Mouse (Mus musculus) hindbrain, embryonic 10.5 days (tissue): ENCODE data around the gene Cenpl. TPM values are rescaled to one million over a fixed set of nuclear protein-coding genes. Genes with fewer than 3 reads are reported as not detected.

Experiments
- DNase-seq: peaks from one replicate; pipeline ENCODE4 v3.0.0-alpha.2; 2017; ENCODE audit warnings: low spot score
- H3K27ac ChIP-seq: fragments of 300-500 bp; sonication (generic); 2 replicates; pipeline ENCODE4 v1.5.1; 2016; ENCODE audit warnings: mild to moderate bottlenecking, moderate library complexity
- H3K27me3 ChIP-seq: fragments of 300-500 bp; sonication (generic); 2 replicates; pipeline ENCODE4 v1.6.1; 2016; ENCODE audit warnings: mild to moderate bottlenecking; ENCODE audit not compliant: poor library complexity, insufficient read depth, severe bottlenecking
- H3K36me3 ChIP-seq: fragments of 300-500 bp; sonication (generic); 2 replicates; pipeline ENCODE4 v1.6.1; 2016; ENCODE audit warnings: mild to moderate bottlenecking, moderate library complexity
- H3K4me1 ChIP-seq: fragments of 300-500 bp; sonication (generic); replicated peaks from 2 replicates; pipeline ENCODE4 v1.6.1; 2016; ENCODE audit warnings: mild to moderate bottlenecking
- H3K4me3 ChIP-seq: fragments of 300-500 bp; sonication (generic); 2 replicates; pipeline ENCODE4 v1.5.1; 2016; ENCODE audit warnings: mild to moderate bottlenecking, moderate library complexity
- H3K9me3 ChIP-seq: fragments of 300-500 bp; sonication (generic); 2 replicates; pipeline ENCODE4 v1.6.1; 2016; ENCODE audit warnings: mild to moderate bottlenecking, moderate library complexity
- WGBS: fragments of 180-500 bp; shearing (Covaris S2); methylation state at CpG from one replicate; pipeline ENCODE4 v1.1.7; 2016; 5-methylcytosine and 5-hydroxymethylcytosine counted together
- polyA plus RNA-seq: library from polyadenylated mRNA; unstranded; fragments of >200 nt; fragmentation: Nextera tagmentation; extraction: Ambion mirVana; gene quantifications from 2 replicates; pipeline ENCODE4 v1.2.1, GENCODE M21; 2016

Gene Cenpl
- polyA plus RNA-seq, 1 experiment from 2014 or later: 33.0 TPM

- WGBS: under 1% methylated on average over 5 of the region's 5 CpGs
- Histone ChIP-seq H3K4me3 (peak overlapping the region; percentile 87), H3K4me1 (peaks cover 25% of the 10 kb centered on the region), H3K9me3 (no peaks in the 10 kb centered on the region), H3K27ac (peak overlapping the region; percentile 96), H3K27me3 (no peaks in the 10 kb centered on the region), H3K36me3 (peaks cover 54% of the 10 kb centered on the region)
- peak; percentile 39 for DNase-seq
These were observed 34.1 kb upstream of the Cenpl start for GRCm38 (mm10) chr1:161036411-161036841.

GRCm38 (mm10) chr1:161037026-161037425, 33.5 kb upstream of the Cenpl start:
- DNase-seq: no peak
- WGBS: 2% methylated on average over 1 of the region's 1 CpGs
- Histone ChIP-seq H3K27ac (peak overlapping the region; percentile 96), H3K9me3 (no peaks in the 10 kb centered on the region), H3K36me3 (peaks cover 54% of the 10 kb centered on the region), H3K27me3 (no peaks in the 10 kb centered on the region), H3K4me1 (peaks cover 25% of the 10 kb centered on the region), H3K4me3 (peak overlapping the region; percentile 87)

- peaks cover 54% of the 10 kb centered on the region for H3K36me3 ChIP-seq
- peaks cover 25% of the 10 kb centered on the region for H3K4me1 ChIP-seq
- no peaks in the 10 kb centered on the region for H3K27me3 ChIP-seq
These were observed 32.9 kb upstream of the Cenpl start for GRCm38 (mm10) chr1:161037599-161037998.

GRCm38 (mm10) chr1:161038004-161038403, 32.5 kb upstream of the Cenpl start:
- 42% methylated on average over 3 of the region's 3 CpGs for WGBS
- Histone ChIP-seq H3K27me3 (no peaks in the 10 kb centered on the region), H3K9me3 (no peaks in the 10 kb centered on the region), H3K4me3 (peak overlapping the region; percentile 87), H3K36me3 (peaks cover 56% of the 10 kb centered on the region), H3K4me1 (peaks cover 25% of the 10 kb centered on the region), H3K27ac (peak overlapping the region; percentile 96; the same call in 1 of the 2 replicates)
- DNase-seq: no peak

More at GRCm38 (mm10) chr1:161037599-161037998, 32.9 kb upstream of the Cenpl start:
- Histone ChIP-seq H3K4me3 (peak overlapping the region; percentile 87), H3K27ac (peak overlapping the region; percentile 96), H3K9me3 (no peaks in the 10 kb centered on the region)
- WGBS: 37% methylated on average over 3 of the region's 3 CpGs
- DNase-seq: no peak

GRCm38 (mm10) chr1:161038968-161039721, 31.4 kb upstream of the Cenpl start:
- 9% methylated on average over 3 of the region's 3 CpGs for WGBS
- H3K27ac ChIP-seq: no peak overlapping the region
- H3K27me3 ChIP-seq: no peaks in the 10 kb centered on the region
- peaks cover 68% of the 10 kb centered on the region for H3K36me3 ChIP-seq
- peaks cover 15% of the 10 kb centered on the region for H3K4me1 ChIP-seq
- no peak overlapping the region for H3K4me3 ChIP-seq
- no peaks in the 10 kb centered on the region for H3K9me3 ChIP-seq
- peak; percentile 38 for DNase-seq

- no peaks in the 10 kb centered on the region for H3K9me3 ChIP-seq
- H3K4me3 ChIP-seq: no peak overlapping the region; the same call in 1 of the 2 replicates
- H3K27me3 ChIP-seq: no peaks in the 10 kb centered on the region
- WGBS: 12% methylated on average over 3 of the region's 3 CpGs
- DNase-seq: peak; percentile 58
- H3K36me3 ChIP-seq: peaks cover 75% of the 10 kb centered on the region
- peaks cover 15% of the 10 kb centered on the region for H3K4me1 ChIP-seq
- H3K27ac ChIP-seq: 0 out of 2 replicates have a peak overlapping the region, but pooled peaks have one; percentile 30
These were observed 30.6 kb upstream of the Cenpl start for GRCm38 (mm10) chr1:161039741-161040425.

GRCm38 (mm10) chr1:161040426-161040770, 30.1 kb upstream of the Cenpl start:
- no peaks in the 10 kb centered on the region for H3K9me3 ChIP-seq
- H3K27me3 ChIP-seq: no peaks in the 10 kb centered on the region
- H3K27ac ChIP-seq: no peak overlapping the region
- 81% methylated on average over 1 of the region's 1 CpGs for WGBS
- peaks cover 80% of the 10 kb centered on the region for H3K36me3 ChIP-seq
- H3K4me3 ChIP-seq: no peak overlapping the region
- peak; percentile 8 for DNase-seq
- H3K4me1 ChIP-seq: peaks cover 15% of the 10 kb centered on the region

GRCm38 (mm10) chr1:161040855-161041254, 29.7 kb upstream of the Cenpl start:
- Histone ChIP-seq H3K4me1 (peaks cover 15% of the 10 kb centered on the region), H3K27ac (no peak overlapping the region), H3K9me3 (no peaks in the 10 kb centered on the region), H3K36me3 (peaks cover 80% of the 10 kb centered on the region), H3K4me3 (no peak overlapping the region), H3K27me3 (no peaks in the 10 kb centered on the region)
- DNase-seq: no peak

GRCm38 (mm10) chr1:161041261-161042020, 29.1 kb upstream of the Cenpl start:
- Histone ChIP-seq H3K4me3 (no peak overlapping the region), H3K27ac (no peak overlapping the region), H3K4me1 (peaks cover 15% of the 10 kb centered on the region), H3K36me3 (peaks cover 80% of the 10 kb centered on the region), H3K9me3 (no peaks in the 10 kb centered on the region), H3K27me3 (no peaks in the 10 kb centered on the region)
- DNase-seq: no peak
- 91% methylated on average over 7 of the region's 7 CpGs for WGBS

- peaks cover 96% of the 10 kb centered on the region for H3K36me3 ChIP-seq
These were observed 23.5 kb upstream of the Cenpl start for GRCm38 (mm10) chr1:161046972-161047371.

GRCm38 (mm10) chr1:161057164-161057563, 13.3 kb upstream of the Cenpl start:
- DNase-seq: no peak
- Histone ChIP-seq H3K4me3 (no peak overlapping the region), H3K27ac (no peak overlapping the region)

More at GRCm38 (mm10) chr1:161046972-161047371, 23.5 kb upstream of the Cenpl start:
- Histone ChIP-seq H3K27ac (no peak overlapping the region), H3K9me3 (no peaks in the 10 kb centered on the region), H3K27me3 (no peaks in the 10 kb centered on the region), H3K4me3 (no peak overlapping the region), H3K4me1 (no peaks in the 10 kb centered on the region)
- 90% methylated on average over 3 of the region's 3 CpGs for WGBS
- no peak for DNase-seq

GRCm38 (mm10) chr1:161063351-161063750, 7.2 kb upstream of the Cenpl start:
- no peaks in the 10 kb centered on the region for H3K9me3 ChIP-seq
- H3K27me3 ChIP-seq: no peaks in the 10 kb centered on the region
- 82% methylated on average over 1 of the region's 1 CpGs for WGBS

More at GRCm38 (mm10) chr1:161057164-161057563, 13.3 kb upstream of the Cenpl start:
- no peaks in the 10 kb centered on the region for H3K27me3 ChIP-seq
- H3K9me3 ChIP-seq: no peaks in the 10 kb centered on the region
- H3K36me3 ChIP-seq: peaks cover 80% of the 10 kb centered on the region
- no peaks in the 10 kb centered on the region for H3K4me1 ChIP-seq
- WGBS: 98% methylated on average over 1 of the region's 1 CpGs

More at GRCm38 (mm10) chr1:161063351-161063750, 7.2 kb upstream of the Cenpl start:
- DNase-seq: no peak
- H3K36me3 ChIP-seq: peaks cover 50% of the 10 kb centered on the region
- H3K4me1 ChIP-seq: no peaks in the 10 kb centered on the region
- H3K27ac ChIP-seq: no peak overlapping the region
- no peak overlapping the region for H3K4me3 ChIP-seq
